Mouse (Mus musculus): Measurements from ENCODE around the gene Atp13a3.

DNA sequence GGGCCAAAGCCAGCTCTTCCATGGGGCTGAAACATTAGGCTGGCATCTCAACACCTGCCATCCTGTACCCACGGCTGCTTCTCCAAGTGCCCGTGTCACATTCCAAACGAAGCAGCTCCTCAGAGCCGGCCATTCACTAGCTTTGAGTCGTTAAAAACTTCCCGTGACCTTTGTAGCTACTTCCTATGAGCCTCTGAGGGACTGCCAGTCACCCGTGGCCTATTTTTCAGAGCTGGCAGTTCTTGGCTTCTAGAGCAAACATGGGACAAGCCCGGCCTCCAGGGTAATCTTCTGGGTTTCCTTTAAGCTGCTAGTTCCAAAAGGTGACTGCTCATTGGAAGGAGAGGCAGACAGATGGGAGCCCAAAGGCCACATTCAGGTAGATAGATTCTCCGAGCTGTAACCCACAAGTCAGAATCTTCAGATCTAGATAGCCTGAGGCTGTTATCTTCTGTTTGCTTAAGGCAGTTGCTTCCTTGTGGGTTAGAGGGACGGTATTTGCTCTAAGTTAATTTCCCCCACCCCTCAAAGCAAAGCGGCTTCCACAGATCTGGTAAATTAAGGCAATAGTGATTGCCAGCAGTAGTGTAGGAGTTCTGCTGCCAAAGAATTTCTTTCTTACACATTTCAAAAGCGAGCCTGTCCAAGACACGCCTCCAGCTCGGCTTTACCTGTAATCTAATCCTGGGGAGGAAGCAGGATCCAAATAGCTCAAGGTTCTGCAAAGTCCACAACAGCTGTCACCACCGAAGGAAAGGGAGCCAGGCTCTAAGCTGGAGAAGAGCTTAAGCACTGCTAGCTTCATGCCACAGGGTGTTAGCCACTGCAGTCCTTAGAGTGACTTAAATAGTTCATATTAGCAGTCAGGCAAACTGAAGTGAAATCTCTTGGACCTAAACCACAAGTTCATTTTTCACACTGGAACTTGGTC, 8.4 kb downstream of the Atp13a3 start:
- TF ChIP-seq CTCF (IDR thresholded peaks at IDR 0.05; ENCODE audit: extremely low read depth, insufficient read depth, insufficient read length, insufficient replicate concordance), result no peak
- TF ChIP-seq POLR2A (IDR thresholded peaks at IDR 0.05; ENCODE audit: low read depth, low read length), result no peak

All from spleen, adult 2 months (tissue).